Mouse (Mus musculus) forebrain, embryonic 15.5 days (tissue): Measurements from ENCODE around the gene Btrc. TPM values are rescaled to one million over a fixed set of nuclear protein-coding genes. Genes with fewer than 3 reads are reported as not detected.
"Not testable (repeated sequence)": the region's sequence is repeated elsewhere in the genome, so short reads cannot be mapped to it uniquely, and the experiment has no call there.

Experiments
- ATAC-seq: fragments of 200-750 bp; cut with Nextera tagmentation; replicated peaks from 2 replicates; pipeline ENCODE4 v1.8.0; 2017; ENCODE audit warnings: mild to moderate bottlenecking, moderate TSS enrichment, moderate library complexity
- H3K27ac ChIP-seq: fragments of 300-500 bp; sonication (generic); replicated peaks from 2 replicates; pipeline ENCODE4 v1.5.1; 2015; ENCODE audit warnings: mild to moderate bottlenecking, inconsistent platforms
- H3K27me3 ChIP-seq: fragments of 300-500 bp; sonication (generic); 2 replicates; pipeline ENCODE4 v1.6.1; 2015; ENCODE audit warnings: inconsistent platforms
- H3K36me3 ChIP-seq: fragments of 300-500 bp; sonication (generic); 2 replicates; pipeline ENCODE4 v1.6.1; 2015; ENCODE audit warnings: mild to moderate bottlenecking, inconsistent platforms
- H3K4me1 ChIP-seq: fragments of 300-500 bp; sonication (generic); 2 replicates; pipeline ENCODE4 v1.6.1; 2015; ENCODE audit warnings: inconsistent platforms
- H3K4me2 ChIP-seq: fragments of 300-500 bp; sonication (generic); replicated peaks from 2 replicates; pipeline ENCODE4 v1.6.1; 2015; ENCODE audit warnings: mild to moderate bottlenecking, inconsistent platforms
- H3K4me3 ChIP-seq: fragments of 300-500 bp; sonication (generic); 2 replicates; pipeline ENCODE4 v1.5.1; 2015; ENCODE audit warnings: mild to moderate bottlenecking, inconsistent platforms
- H3K9ac ChIP-seq: fragments of 300-500 bp; sonication (generic); replicated peaks from 2 replicates; pipeline ENCODE4 v1.6.1; 2015; ENCODE audit warnings: mild to moderate bottlenecking, inconsistent platforms
- H3K9me3 ChIP-seq: fragments of 300-500 bp; sonication (generic); 2 replicates; pipeline ENCODE4 v1.6.1; 2016; ENCODE audit warnings: inconsistent platforms
- WGBS: fragments of 180-500 bp; shearing (Covaris S2); methylation state at CpG from one replicate; pipeline ENCODE4 v1.1.7; 2015; ENCODE audit warnings: mixed read lengths; 5-methylcytosine and 5-hydroxymethylcytosine counted together
- polyA plus RNA-seq: library from polyadenylated mRNA; unstranded; fragments of >200 nt; fragmentation: Nextera tagmentation; extraction: Ambion mirVana; gene quantifications from 2 replicates; pipeline ENCODE4 v1.2.1, GENCODE M21; 2015

Gene Btrc
- polyA plus RNA-seq, 1 experiment from 2014 or later: 63.7 TPM

DNA sequence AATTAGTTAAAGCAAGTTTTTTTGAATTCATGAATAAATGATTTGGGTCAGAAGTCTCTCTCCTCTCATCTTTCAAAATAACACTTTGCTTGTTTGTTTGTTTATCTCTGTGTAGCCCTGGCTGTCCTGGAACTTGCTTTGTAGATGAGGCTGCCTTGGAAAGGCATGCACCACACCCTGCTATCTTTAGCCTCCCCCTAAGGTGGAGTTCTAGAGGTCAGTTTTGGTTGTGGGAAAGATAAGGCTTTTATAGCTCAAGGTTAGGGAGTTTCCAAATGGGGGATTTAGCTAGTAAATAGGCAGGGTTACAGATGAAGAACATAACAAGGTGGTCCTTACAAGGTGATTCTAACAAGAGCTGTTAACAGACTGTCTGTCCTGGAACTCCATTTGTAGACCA lies 3.0 kb upstream of the Btrc start:
- H3K4me2 ChIP-seq: no peak overlapping the region
- H3K27ac ChIP-seq: no peak overlapping the region
- no peak overlapping the region for H3K9ac ChIP-seq
- no peaks in the 10 kb centered on the region for H3K36me3 ChIP-seq
- peaks cover 11% of the 10 kb centered on the region for H3K4me1 ChIP-seq
- H3K9me3 ChIP-seq: no peaks in the 10 kb centered on the region
- ATAC-seq: no peak
- H3K4me3 ChIP-seq: no peak overlapping the region
- no peaks in the 10 kb centered on the region for H3K27me3 ChIP-seq

DNA sequence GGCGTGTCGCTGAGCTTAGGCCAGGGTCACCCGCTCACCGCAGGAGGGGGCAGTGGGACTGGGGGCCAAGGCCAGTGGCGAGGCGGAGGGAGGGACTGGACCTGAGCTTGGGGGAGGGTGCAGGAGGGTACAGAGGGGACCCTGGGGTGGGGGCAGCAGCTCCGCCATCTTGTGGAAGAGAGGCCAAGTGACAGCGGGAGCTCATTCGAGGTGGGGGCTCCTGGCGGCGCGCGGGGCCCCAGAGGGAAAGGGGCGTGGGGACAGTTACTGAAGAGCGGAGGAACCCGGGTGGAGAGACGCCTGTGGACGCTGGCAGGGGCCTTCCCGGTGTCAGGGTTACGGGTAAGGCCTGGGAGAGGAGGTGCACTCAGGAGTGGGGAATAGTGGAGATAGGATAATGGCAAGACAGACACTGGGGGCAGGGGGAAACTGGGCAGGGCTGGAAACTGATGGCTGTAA lies 428 bp downstream of the Btrc start:
- no peaks in the 10 kb centered on the region for H3K9me3 ChIP-seq
- no peaks in the 10 kb centered on the region for H3K36me3 ChIP-seq
- peaks cover 24% of the 10 kb centered on the region for H3K4me1 ChIP-seq
- H3K4me2 ChIP-seq: peak overlapping the region; percentile 59
- ATAC-seq: peak; percentile 82
- 0% methylated on average over 20 of the region's 20 CpGs for WGBS
- H3K4me3 ChIP-seq: peak overlapping the region; percentile 92
- peak overlapping the region; percentile 87 for H3K9ac ChIP-seq
- H3K27me3 ChIP-seq: no peaks in the 10 kb centered on the region
- peak overlapping the region; percentile 98 for H3K27ac ChIP-seq

DNA sequence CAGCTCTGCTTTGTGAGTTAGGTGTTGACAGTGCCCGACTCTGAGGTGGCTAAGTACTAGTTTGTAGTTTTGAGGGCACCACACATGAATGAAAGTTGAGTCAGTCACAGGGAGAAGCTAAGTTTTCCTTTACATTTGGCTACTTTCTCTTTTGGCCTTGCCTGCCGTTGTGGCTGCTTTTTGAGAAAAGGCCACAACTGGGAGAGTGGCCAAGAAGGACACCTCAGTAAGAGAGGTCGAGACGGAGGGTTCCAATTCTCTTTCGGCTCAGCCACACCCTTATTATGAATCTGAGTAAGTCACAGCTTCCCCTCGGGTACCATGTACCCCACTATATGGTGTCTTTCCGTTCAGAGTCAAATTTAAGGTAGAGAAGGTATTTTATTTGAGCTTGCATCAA lies 3.1 kb downstream of the Btrc start:
- H3K27ac ChIP-seq: no peak overlapping the region
- no peak overlapping the region for H3K9ac ChIP-seq
- peaks cover 24% of the 10 kb centered on the region for H3K4me1 ChIP-seq
- 89% methylated on average over 7 of the region's 7 CpGs for WGBS
- no peaks in the 10 kb centered on the region for H3K27me3 ChIP-seq
- no peak overlapping the region for H3K4me2 ChIP-seq
- H3K36me3 ChIP-seq: no peaks in the 10 kb centered on the region
- ATAC-seq: no peak
- H3K9me3 ChIP-seq: no peaks in the 10 kb centered on the region
- H3K4me3 ChIP-seq: no peak overlapping the region

DNA sequence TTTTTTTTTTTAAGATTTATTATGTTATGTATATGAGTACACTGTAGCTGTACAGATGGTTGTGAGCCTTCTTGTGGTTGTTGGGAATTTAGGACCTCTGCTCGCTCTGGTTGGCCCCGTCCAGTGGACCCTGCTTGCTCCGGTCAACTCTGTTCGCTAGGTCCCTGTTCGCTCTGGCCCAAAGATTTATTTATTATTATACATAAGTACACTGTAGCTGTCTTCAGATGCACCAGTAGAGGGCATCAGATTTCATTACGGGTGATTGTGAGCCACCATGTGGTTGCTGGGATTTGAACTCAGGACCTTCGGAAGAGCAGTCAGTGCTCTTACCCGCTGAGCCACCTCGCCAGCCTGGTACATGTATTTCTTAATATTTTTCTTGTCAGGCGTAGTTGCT lies 21.3 kb downstream of the Btrc start:
- H3K4me2 ChIP-seq, H3K4me3 ChIP-seq, H3K27me3 ChIP-seq, H3K27ac ChIP-seq, ATAC-seq, H3K9ac ChIP-seq, H3K36me3 ChIP-seq, H3K9me3 ChIP-seq, H3K4me1 ChIP-seq: not testable (repeated sequence)
- 95% methylated on average over 10 of the region's 10 CpGs for WGBS

DNA sequence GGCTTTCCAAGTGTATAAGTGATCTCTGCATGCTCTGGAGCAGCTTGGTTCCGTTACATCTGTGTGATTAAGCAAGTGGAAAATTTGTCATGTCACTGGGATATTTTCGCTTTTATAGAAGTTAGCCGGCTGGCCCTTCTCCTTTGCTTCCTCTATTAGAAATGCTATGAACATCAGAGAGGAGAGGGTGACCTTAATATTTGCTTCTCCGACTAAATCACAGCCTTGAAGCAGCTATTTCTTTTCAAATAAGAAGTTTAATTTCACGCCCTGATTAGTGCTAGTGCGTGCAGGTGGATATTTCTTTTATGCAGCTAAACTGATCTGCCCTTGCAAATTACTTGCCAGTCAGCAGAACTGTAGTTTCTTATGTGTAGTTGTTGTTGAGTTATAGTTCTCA lies 25.0 kb downstream of the Btrc start:
- ATAC-seq: no peak
- 73% methylated on average over 6 of the region's 6 CpGs for WGBS
- peaks cover 11% of the 10 kb centered on the region for H3K36me3 ChIP-seq
- no peaks in the 10 kb centered on the region for H3K9me3 ChIP-seq
- H3K4me2 ChIP-seq: no peak overlapping the region
- H3K4me1 ChIP-seq: no peaks in the 10 kb centered on the region
- H3K27me3 ChIP-seq: no peaks in the 10 kb centered on the region
- no peak overlapping the region for H3K4me3 ChIP-seq
- H3K9ac ChIP-seq: no peak overlapping the region
- no peak overlapping the region for H3K27ac ChIP-seq

DNA sequence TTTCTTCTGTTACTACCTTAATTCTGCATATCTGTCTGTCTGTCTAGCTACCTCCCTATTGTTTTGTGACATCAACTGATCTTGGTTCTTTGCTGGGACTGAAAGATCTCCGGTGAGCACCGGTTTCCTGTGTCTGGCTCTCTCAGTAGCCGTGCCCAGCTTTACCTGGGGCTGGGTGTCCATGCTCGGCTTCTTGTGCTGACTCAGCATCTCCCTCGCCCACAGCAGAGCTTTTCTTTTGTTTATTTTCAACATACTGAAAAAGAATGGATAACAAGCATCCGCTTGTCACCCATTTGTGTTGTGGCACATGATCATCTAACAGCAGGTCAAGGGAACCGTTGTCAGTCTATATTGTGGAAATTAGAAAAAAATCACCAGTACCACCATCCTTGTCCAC lies 30.5 kb downstream of the Btrc start:
- Histone ChIP-seq H3K9me3 (no peaks in the 10 kb centered on the region), H3K4me1 (no peaks in the 10 kb centered on the region), H3K36me3 (peaks cover 3% of the 10 kb centered on the region; the same call in 1 of the 2 replicates), H3K27ac (no peak overlapping the region), H3K4me2 (no peak overlapping the region), H3K27me3 (no peaks in the 10 kb centered on the region), H3K4me3 (no peak overlapping the region), H3K9ac (no peak overlapping the region)
- ATAC-seq: no peak
- WGBS: 79% methylated on average over 7 of the region's 7 CpGs

DNA sequence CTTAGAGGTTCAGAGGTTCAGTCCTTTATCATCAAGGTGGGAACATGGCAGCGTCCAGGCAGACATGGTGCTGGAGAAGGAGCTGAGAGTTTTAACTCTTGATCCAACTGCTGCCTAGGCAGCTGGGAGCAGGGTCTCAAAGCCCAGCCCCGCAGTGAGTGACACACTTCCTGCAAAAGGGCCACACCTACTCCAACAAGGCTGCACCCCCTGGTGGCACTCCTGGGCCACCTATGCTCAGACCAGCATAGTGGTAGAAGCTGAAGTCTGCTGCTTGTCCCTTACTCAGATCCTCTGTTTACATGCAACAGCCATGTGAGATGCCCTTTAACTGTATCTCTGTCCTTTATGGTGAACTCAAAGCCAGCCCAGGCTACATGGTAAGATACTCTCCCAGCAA lies 47.5 kb downstream of the Btrc start:
- H3K4me2 ChIP-seq: no peak overlapping the region
- ATAC-seq: no peak
- no peak overlapping the region for H3K4me3 ChIP-seq
- no peaks in the 10 kb centered on the region for H3K4me1 ChIP-seq
- H3K9me3 ChIP-seq: no peaks in the 10 kb centered on the region
- no peaks in the 10 kb centered on the region for H3K27me3 ChIP-seq
- WGBS: 76% methylated on average over 2 of the region's 2 CpGs
- H3K27ac ChIP-seq: no peak overlapping the region
- H3K9ac ChIP-seq: no peak overlapping the region
- no peaks in the 10 kb centered on the region for H3K36me3 ChIP-seq

DNA sequence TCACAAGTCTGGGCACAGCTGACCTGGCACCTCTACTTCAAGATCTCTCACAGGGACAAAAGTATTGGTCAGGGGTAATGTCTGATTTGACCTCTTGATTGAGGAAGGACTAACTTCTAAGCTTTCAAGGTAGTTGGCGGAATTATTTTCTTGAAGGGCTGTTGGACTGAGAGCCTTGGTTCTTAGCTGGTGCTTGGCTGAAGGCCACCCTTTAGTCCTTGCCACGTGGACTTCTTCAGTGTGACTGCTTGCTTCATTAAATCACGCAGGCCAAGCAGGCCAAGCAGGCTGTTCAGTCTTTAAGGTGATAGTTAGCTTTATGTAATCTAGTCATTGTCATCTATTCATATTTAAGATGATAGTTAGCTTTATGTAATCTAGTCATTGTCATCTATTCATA lies 49.2 kb downstream of the Btrc start:
- no peaks in the 10 kb centered on the region for H3K9me3 ChIP-seq
- no peaks in the 10 kb centered on the region for H3K4me1 ChIP-seq
- no peak for ATAC-seq
- H3K27ac ChIP-seq: no peak overlapping the region
- H3K9ac ChIP-seq: no peak overlapping the region
- H3K36me3 ChIP-seq: no peaks in the 10 kb centered on the region
- no peak overlapping the region for H3K4me2 ChIP-seq
- no peak overlapping the region for H3K4me3 ChIP-seq
- 84% methylated on average over 3 of the region's 3 CpGs for WGBS
- H3K27me3 ChIP-seq: no peaks in the 10 kb centered on the region

DNA sequence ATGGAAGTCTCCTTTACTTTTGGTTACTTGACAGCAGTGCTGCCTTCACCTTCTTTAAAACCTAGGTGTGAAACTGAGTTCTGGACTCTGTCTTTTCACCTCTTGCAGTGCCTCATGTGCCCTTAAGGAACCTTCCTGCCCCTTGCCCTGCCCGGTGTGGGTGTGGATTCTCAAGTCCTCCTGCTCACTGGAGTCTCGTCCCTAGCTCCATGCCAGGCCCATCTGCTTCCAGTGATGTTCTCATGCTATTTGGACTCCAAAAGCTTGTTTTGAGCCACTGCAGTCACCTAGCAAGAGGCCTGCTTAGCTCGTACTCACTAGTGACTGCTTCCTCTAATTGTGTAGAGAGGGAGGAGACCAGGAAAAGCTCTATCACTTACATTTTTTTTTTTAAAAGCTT lies 50.4 kb downstream of the Btrc start:
- no peak for ATAC-seq
- H3K27ac ChIP-seq: no peak overlapping the region
- WGBS: 83% methylated on average over 3 of the region's 3 CpGs
- H3K4me3 ChIP-seq: no peak overlapping the region
- H3K27me3 ChIP-seq: no peaks in the 10 kb centered on the region
- no peak overlapping the region for H3K4me2 ChIP-seq
- no peaks in the 10 kb centered on the region for H3K4me1 ChIP-seq
- H3K9ac ChIP-seq: no peak overlapping the region
- H3K9me3 ChIP-seq: no peaks in the 10 kb centered on the region
- no peaks in the 10 kb centered on the region for H3K36me3 ChIP-seq

DNA sequence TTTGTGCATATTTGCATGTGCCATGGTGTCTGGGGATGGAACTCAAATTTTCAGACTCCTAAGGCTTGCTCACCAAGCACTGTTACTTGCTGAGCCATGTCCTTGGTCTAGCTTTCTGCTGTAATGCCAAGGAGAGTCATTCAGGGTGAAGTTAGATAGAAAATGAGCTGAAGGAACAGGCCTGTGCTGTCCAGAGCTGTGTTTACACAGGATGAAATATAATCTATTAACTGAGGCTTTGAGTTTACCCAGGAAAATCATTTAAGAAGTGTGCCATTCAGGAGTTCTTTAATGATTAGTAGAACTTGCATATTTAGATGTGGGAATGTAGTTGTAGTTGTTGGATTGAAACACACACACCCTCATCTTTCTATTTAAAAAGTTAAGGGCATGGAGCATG lies 54.1 kb downstream of the Btrc start:
- H3K27ac ChIP-seq: no peak overlapping the region
- H3K36me3 ChIP-seq: no peaks in the 10 kb centered on the region
- H3K4me1 ChIP-seq: peaks cover 5% of the 10 kb centered on the region; the same call in 1 of the 2 replicates
- no peak overlapping the region for H3K4me3 ChIP-seq
- no peaks in the 10 kb centered on the region for H3K9me3 ChIP-seq
- no peak for ATAC-seq
- H3K4me2 ChIP-seq: no peak overlapping the region
- no peaks in the 10 kb centered on the region for H3K27me3 ChIP-seq
- no peak overlapping the region for H3K9ac ChIP-seq

DNA sequence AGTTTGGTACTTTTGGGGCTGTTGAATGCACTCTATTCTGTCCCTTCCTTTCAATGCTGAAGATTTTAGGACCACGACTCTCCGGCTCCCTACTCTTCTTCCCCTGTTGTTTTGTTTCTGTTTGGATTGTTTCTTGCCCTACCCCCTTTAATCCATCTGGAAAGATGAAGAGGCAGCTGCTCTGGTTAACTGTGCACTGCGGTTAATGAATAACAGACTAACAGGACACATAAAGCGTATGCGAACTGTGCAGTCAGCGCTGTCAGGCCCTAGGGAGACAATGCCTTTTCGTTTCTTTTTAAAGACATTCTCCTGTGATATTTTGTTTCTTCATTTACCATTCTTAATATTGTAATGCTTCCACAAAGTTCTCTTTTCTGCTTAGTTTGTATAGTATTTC lies 58.7 kb downstream of the Btrc start:
- no peak overlapping the region for H3K27ac ChIP-seq
- H3K9me3 ChIP-seq: no peaks in the 10 kb centered on the region
- H3K4me3 ChIP-seq: no peak overlapping the region
- H3K4me1 ChIP-seq: peaks cover 5% of the 10 kb centered on the region; the same call in 1 of the 2 replicates
- WGBS: 49% methylated on average over 7 of the region's 7 CpGs
- no peak overlapping the region for H3K9ac ChIP-seq
- no peaks in the 10 kb centered on the region for H3K27me3 ChIP-seq
- no peaks in the 10 kb centered on the region for H3K36me3 ChIP-seq
- no peak for ATAC-seq
- H3K4me2 ChIP-seq: no peak overlapping the region

DNA sequence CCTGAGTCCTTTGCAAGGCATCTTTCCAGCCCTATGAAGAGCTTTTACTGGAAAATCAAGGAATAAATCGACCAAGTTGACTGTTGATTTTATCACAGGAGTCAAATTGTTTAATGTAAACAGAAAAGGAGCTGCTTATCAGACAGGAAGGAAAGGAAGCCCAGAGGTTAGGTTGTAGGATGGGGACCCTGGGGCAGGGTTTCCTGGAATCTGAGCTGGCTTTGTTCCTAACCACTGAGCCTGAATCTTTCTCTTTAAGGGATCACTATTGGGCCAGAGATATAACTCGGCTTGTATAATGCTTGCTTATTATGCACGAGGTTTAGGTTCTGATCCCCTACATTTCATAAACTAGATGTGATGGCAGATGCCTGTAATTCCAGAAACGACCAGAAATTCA lies 64.6 kb downstream of the Btrc start:
- Histone ChIP-seq H3K4me1 (peaks cover 16% of the 10 kb centered on the region), H3K4me3 (no peak overlapping the region), H3K9me3 (no peaks in the 10 kb centered on the region), H3K36me3 (no peaks in the 10 kb centered on the region), H3K4me2 (no peak overlapping the region), H3K27ac (no peak overlapping the region), H3K27me3 (no peaks in the 10 kb centered on the region), H3K9ac (no peak overlapping the region)
- 78% methylated on average over 4 of the region's 4 CpGs for WGBS
- ATAC-seq: no peak

DNA sequence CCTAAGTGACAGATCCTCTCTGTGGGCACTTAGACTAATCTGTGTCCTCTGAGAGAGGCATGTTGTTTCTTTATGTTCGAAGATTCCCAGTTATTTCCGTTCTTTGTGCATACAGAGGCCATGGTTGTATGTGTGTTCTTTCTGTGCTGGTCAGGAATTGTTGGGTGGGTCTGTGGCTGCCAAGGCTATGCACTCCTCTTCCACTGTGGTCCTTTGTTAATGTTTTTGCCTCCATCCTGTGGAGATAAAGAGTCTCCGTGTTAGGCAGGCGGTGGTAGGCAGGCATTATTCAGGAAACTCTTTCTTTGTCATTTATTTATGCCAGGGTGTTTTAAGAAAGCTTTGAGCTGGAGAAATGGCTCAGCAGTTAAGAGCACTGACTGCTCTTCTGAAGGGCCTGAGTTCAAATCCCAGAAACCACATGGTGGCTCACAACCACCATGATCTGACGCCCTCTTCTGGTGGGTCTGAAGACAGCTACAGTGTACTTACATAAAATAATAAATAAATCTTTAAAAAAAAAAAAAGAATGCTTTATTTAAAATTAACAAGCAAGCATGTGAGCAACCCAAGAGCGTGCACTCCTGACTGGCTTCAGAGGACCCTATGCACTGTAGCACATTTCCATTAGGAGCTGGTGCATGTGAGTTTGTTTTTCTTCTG lies 67.6 kb downstream of the Btrc start:
- no peaks in the 10 kb centered on the region for H3K36me3 ChIP-seq
- H3K9me3 ChIP-seq: no peaks in the 10 kb centered on the region
- H3K4me2 ChIP-seq: no peak overlapping the region
- H3K4me3 ChIP-seq: no peak overlapping the region
- 81% methylated on average over 6 of the region's 6 CpGs for whole genome bisulfite sequencing
- ATAC-seq: no peak
- H3K27me3 ChIP-seq: no peaks in the 10 kb centered on the region
- no peak overlapping the region for H3K9ac ChIP-seq
- H3K4me1 ChIP-seq: peaks cover 17% of the 10 kb centered on the region
- peak overlapping the region; percentile 64 for H3K27ac ChIP-seq
